Mouse (Mus musculus) E14TG2a.4 (cell line): ENCODE data around the gene Eif2b5.

ENCODE experiments used
- CTCF ChIP-seq: conservative IDR thresholded peaks from 2 replicates; pipeline ENCODE4 v1.5.1; 2014; ENCODE audit warnings: low read length
- NANOG ChIP-seq: IDR thresholded peaks from 2 replicates; pipeline ENCODE4 v1.6.1; 2014; ENCODE audit warnings: borderline replicate concordance, low read length, mixed read lengths
- POU5F1 ChIP-seq: IDR thresholded peaks from 2 replicates; pipeline ENCODE4 v1.6.1; 2014; ENCODE audit warnings: low read length, borderline replicate concordance

DNA sequence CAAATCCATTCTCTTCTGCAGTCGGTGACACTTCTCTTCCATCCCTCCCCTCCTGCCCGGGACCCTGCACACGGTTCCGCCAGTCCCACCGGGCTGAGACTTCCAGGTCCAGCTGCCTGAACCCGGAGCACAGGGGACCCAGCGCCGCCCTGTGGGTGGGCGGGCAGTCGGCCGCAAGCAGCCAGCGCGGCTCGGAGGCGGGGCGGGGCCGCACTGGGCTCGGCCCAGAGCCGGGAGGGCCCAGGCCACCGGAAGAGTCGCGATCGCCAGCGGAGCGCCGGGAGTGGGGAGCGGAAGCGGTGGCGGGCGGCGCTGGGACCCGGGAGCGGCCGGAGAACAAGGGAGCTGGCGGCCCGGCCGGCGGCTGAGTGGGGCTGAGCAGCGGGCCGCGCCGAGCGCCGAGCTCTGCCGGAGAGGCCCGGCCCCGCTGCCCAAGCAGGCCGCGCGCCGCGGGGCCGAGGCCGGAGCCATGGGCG, 18.1 kb downstream of the Eif2b5 start, which contains the start of gene Dvl3:
- TF ChIP-seq CTCF: no peak
- TF ChIP-seq NANOG: no peak
- TF ChIP-seq POU5F1: no peak
